Mouse (Mus musculus) B cell, adult (primary cell): ENCODE measurements around the gene Elobl. TPM values are rescaled to one million over a fixed set of nuclear protein-coding genes. Genes with fewer than 3 reads are reported as not detected.

Experiments used
- total RNA-seq: library from RNA; stranded (reverse); gene quantifications from 4 replicates; pipeline ENCODE4 v1.2.4, GENCODE M21; 2023; ENCODE audit not compliant: inconsistent age

Elobl gene
- total RNA-seq: not detected in 4 replicates

DNA sequence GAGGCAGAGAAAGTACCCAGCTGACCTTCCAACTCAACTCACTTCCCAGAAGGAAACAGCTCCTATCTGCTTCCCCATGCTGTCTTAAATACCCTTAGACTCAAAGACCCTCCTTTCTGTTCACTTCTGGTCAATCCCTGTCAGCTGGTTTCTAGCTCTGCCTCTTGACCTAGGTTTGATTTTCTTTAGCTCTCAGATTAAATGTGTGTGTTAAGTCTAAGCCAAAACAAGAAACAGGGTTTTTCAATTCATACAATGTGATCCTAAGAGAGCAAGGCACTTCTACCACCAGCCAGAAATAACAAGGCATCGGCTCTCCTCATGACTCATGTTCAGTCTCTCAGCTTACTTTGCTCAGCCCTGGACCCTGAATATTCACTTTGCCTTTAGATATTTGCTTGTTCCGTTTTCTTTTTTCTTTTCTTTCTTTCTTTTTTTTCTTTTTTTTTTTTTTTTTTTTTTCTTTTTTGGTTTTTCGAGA lies at the start of gene Elobl:
Gene Elobl, minus strand, starts transcription at position 51 of the 481 bp plus-strand sequence.

DNA sequence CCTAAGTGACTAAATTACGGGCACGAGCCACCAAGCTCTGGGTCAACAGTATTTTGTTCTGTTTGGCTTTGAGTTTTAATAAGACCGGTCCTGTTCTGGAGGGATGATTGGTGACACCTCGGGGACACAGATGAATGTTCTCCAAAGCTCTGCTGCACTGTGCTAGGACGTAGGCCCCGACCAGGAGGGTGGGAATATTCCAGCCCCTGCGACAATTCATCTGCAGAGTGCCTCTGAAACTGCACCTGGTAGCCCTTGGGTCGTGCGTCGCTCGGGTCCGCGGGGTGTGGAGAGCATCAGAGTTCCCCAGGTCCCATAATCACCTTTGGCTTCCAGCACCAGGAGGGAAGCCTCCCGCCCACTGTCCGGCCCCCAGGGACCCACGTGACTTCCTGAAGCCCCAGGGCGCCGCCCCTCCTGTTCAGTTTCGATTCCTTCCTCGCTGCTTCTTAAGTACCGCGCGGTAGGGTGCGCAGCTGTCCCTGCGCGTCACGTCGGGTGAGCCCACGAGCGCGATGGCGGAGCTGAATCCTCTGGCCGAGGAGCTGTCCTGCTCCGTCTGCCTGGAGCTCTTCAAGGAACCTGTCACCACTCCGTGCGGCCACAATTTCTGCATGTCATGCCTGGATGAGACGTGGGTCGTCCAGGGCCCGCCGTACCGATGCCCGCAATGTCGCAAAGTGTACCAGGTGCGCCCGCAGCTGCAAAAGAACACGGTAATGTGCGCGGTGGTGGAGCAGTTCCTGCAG lies 32.4 kb upstream of the Elobl start, which contains the start of gene Trim25:
Gene Trim25, plus strand, starts transcription at position 403 of the 749 bp plus-strand sequence.

DNA sequence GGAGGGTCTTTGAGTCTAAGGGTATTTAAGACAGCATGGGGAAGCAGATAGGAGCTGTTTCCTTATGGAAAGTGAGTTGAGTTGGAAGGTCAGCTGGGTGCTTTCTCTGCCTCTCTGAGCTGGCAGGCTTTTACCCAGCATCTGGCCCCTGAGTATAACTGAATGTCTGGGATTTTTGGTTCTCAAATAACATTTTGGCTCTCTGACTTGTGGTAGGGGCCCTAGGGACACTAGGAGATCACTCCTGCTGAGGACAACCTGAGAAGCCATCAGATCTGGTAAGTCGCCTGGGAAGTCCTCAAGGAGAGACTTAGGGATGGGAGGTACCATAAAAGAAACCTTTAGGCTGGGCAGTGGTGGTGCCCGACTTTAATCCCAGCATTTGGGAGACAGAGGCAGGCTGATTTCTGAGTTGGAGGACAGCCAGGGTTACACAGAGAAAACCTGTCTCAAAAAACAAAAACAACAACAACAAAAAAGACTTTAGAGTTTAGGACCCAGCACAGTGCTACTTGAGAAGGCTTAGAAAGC lies 3.5 kb upstream of the Elobl start, which contains the start of gene Coil:
Gene Coil, plus strand, starts transcription at position 51 of the 531 bp plus-strand sequence.

DNA sequence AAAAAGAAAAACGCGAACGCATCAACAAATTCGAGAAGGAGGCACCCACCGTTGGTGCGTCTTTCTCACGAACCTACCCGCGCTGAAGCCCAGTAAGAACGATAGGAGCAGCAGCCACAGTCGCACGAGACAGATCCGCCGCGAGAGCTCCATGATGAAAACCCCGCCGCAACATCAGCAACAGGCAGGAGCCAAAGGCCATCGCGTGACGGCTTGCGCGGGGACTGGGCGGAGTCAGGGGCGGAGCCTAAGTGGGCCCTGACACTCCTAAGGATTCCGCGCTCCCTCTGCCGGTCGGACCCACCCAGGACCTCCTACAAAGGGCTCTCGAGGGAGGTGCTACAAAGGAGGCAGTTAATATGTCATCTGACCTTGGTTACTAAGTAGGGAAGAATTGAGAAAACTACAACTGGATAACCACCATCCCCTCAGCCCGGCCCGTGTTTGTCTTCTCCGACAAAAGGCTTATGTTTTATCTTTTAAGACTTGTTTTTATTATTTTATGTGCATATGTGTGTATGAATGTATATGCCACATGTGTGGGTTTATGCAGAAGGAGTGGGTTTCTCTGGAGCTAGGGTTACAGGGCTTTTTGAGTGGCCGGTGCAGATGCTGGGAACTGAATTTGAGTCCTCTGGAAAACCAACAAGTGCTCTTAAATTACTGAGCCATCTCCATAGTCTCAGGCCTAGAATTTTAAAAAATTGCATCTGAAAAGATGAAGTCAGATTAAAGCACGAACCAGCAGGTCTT lies 11.3 kb downstream of the Elobl start, which contains the start of gene Scpep1:
Gene Scpep1, minus strand, starts transcription at position 249 of the 753 bp plus-strand sequence.

Other genes starting within 250 kb of the Elobl start
- 135 to 166 TPM (median 147 TPM) in 4 replicates for gene Msi2, start 248.4 kb downstream of the Elobl start, total RNA-seq
- 0.63 to 1.3 TPM (median 0.87 TPM) in 4 replicates for gene Akap1, start 102.3 kb downstream of the Elobl start, total RNA-seq
- 78.3 to 89.3 TPM (median 87.1 TPM) in 4 replicates for gene Scpep1, start 11.5 kb downstream of the Elobl start, total RNA-seq
- gene Coil, start 3.3 kb upstream of the Elobl start, total RNA-seq: 12.1 to 15.2 TPM (median 13.6 TPM) in 4 replicates
- 191 to 204 TPM (median 196 TPM) in 4 replicates for gene Trim25, start 32.4 kb upstream of the Elobl start, total RNA-seq
- 14.0 to 14.9 TPM (median 14.1 TPM) in 4 replicates for gene Dgke, start 99.9 kb upstream of the Elobl start, total RNA-seq
- gene Gm525, start 106.9 kb upstream of the Elobl start, total RNA-seq: not detected in 4 replicates